ENCODE assay signal across 9 mouse cellular contexts in genomic region chr6:93718385-93718784, GRCm38 (mm10).
DNase-seq lines count a peak whose midpoint lies in the region; ATAC-seq and TF ChIP-seq lines count a peak whose summit lies in the region.
"Had no signal": no experiment of that assay in that cellular context is flagged by ENCODE, and none has a peak within 500 bp of the region (broad histone marks: within the 10 kb centered on the region; RNA-seq: fewer than 3 reads in every experiment).

No protein-coding gene starts in this region.

- TF ChIP-seq POLR2A in thymus, adult 2 months (IDR thresholded peaks at IDR 0.05; ENCODE audit: control insufficient read depth, extremely low read depth, insufficient read depth, low read length, poor library complexity): no peak

- 0 out of 2 replicates have a peak overlapping the region, but pooled peaks have one; percentile 16 for H3K9ac ChIP-seq in heart, embryonic 12.5 days

- no peaks in the 10 kb centered on the region; the same call in 1 of the 2 replicates for H3K27me3 ChIP-seq in heart, embryonic 12.5 days (replicated peaks)
- H3K27me3 ChIP-seq in thymus, adult 2 months (ENCODE audit: control insufficient read depth, insufficient read depth, low read length): no peaks in the 10 kb centered on the region

- intact Hi-C loops in heart, postnatal 14 days (cut with DNase I): no loop called here

- H3K4me1 ChIP-seq in heart, embryonic 12.5 days (replicated peaks): peaks cover 34% of the 10 kb centered on the region
- H3K4me1 ChIP-seq in thymus, adult 2 months (replicated peaks; ENCODE audit: control insufficient read depth, insufficient read depth, low read length): no peaks in the 10 kb centered on the region

- no peak overlapping the region for H3K27ac ChIP-seq in heart, embryonic 12.5 days (ENCODE audit: poor library complexity, severe bottlenecking)
- no peak overlapping the region for H3K27ac ChIP-seq in thymus, adult 2 months (ENCODE audit: control insufficient read depth, insufficient read depth, low read length)

- no peaks in the 10 kb centered on the region for H3K36me3 ChIP-seq in heart, embryonic 12.5 days
- no peaks in the 10 kb centered on the region for H3K36me3 ChIP-seq in thymus, adult 2 months (ENCODE audit: control insufficient read depth, insufficient read depth, low read length)

- H3K4me2 ChIP-seq in heart, embryonic 12.5 days: peak overlapping the region; percentile 68

- TF ChIP-seq CTCF in thymus, adult 2 months (IDR thresholded peaks at IDR 0.05; ENCODE audit: borderline replicate concordance, control insufficient read depth, extremely low read depth, insufficient read depth, low read length, poor library complexity): no peak

- no peak for DNase-seq in heart, postnatal 14 days
- peak; percentile 34 for DNase-seq in thymus, postnatal 0 days (ENCODE audit: low spot score)
- no peak for DNase-seq in thymus, adult 2 months
- peak; percentile 11 to 32 for DNase-seq in lung, postnatal 4 days
- DNase-seq in adrenal gland, postnatal 4 days (ENCODE audit: low spot score in 2 of 2): no peak
- no peak for DNase-seq in Muller cell, postnatal 12 days (ENCODE audit: inconsistent ontology term)
- no peak for DNase-seq in testis, postnatal 14 days (ENCODE audit: low spot score)
- DNase-seq: adrenal gland, postnatal 25 days had no signal

- WGBS in heart, embryonic 12.5 days: 4% methylated on average over 5 of the region's 5 CpGs
- 11% methylated on average over 5 of the region's 5 CpGs for WGBS in thymus, adult 2 months

- H3K9me3 ChIP-seq in heart, embryonic 12.5 days (replicated peaks): no peaks in the 10 kb centered on the region

- ATAC-seq in heart, embryonic 12.5 days (ENCODE audit: insufficient number of reproducible peaks, low FRiP score): peak; percentile 80

- H3K4me3 ChIP-seq in heart, embryonic 12.5 days: no peak overlapping the region; the same call in 1 of the 2 replicates
- H3K4me3 ChIP-seq in thymus, adult 2 months (ENCODE audit: control insufficient read depth, insufficient read depth, low read length): no peak overlapping the region

Comparison
In these comparisons a context has a peak if more than half of its experiments do, and no peak if none do; other contexts are left out.
1. DNase-seq: peak in thymus, postnatal 0 days (single experiment) and lung, postnatal 4 days (2 of 2); none in heart, postnatal 14 days (0 of 2), thymus, adult 2 months (single experiment), adrenal gland, postnatal 4 days (0 of 2), Muller cell, postnatal 12 days (single experiment) and testis, postnatal 14 days (single experiment).